Mouse (Mus musculus): ENCODE data around the gene Fto.

- no peak for TF ChIP-seq POLR2A (IDR thresholded peaks at IDR 0.05; ENCODE audit: extremely low read depth, insufficient read depth, low read length)
- TF ChIP-seq CTCF (IDR thresholded peaks at IDR 0.05; ENCODE audit: extremely low read depth, insufficient read depth, low read length) = no peak
Observed at GRCm38 (mm10) chr8:91406624-91407290, 93.4 kb downstream of the Fto start.
